Mouse (Mus musculus) liver, embryonic 14.5 days (tissue): ENCODE results near the gene 1600014C23Rik.

Experiments
- CTCF ChIP-seq: IDR thresholded peaks from 2 replicates; pipeline ENCODE4 v1.5.1; 2016; ENCODE audit warnings: antibody characterized with exemption, low read depth, control low read depth
- EP300 ChIP-seq: IDR thresholded peaks from 2 replicates; pipeline ENCODE4 v1.6.1; 2016; ENCODE audit warnings: antibody characterized with exemption, low read depth

DNA sequence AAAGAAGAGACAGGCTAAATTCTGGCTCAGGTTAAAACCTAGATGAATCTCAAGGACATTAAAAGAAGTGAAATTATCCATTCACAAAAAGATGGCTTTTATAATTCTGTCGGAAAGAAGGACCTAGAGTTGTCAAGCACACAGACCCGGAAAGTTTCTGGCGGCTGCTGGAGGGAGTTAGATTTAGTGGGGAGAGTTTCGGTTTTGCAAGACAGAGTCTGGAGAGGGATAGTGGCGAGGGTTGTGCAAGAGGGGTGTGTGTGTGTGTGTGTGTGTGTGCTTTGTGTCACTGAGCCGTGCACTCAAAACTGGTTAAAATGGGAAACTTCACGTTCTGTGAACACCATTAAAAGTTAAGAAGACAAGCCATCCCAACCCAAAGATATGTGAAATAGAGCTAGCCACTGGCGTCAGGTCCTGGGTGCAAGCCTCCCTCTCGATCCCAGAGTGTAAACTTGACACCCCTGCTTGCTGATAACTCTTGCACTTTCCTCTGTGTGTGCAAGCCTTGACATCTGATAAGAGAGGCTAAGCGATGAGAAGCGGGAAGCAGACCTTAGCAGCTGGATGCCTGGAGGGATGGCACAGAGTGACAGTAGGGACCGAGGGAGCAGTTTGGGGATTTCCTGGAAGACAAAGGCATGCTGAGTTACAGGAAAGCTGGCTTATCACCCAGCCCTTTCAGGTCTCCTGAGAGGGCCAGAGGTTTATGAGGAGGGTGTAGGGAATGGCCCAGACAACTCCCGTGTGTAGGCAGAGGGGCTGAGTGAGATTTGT, 8.9 kb upstream of the 1600014C23Rik start:
- TF ChIP-seq CTCF (no peak), EP300 (peak; percentile 48; the same call in 1 of the 2 replicates)
